Mouse (Mus musculus) limb, embryonic 13.5 days (tissue): ENCODE data around the gene Fam89b. TPM values are rescaled to one million over a fixed set of nuclear protein-coding genes. Genes with fewer than 3 reads are reported as not detected.
A peak's percentile ranks its signal among the peaks of the same experiment; 100 is the strongest.

ENCODE experiments used
- ATAC-seq: fragments of 200-750 bp; cut with Nextera tagmentation; 2 replicates; pipeline ENCODE4 v1.8.0; 2017; ENCODE audit warnings: low read depth, moderate number of reproducible peaks, moderate TSS enrichment; ENCODE audit not compliant: low FRiP score
- H3K27ac ChIP-seq: fragments of 300-500 bp; sonication (generic); 2 replicates; pipeline ENCODE4 v1.5.1; 2015; ENCODE audit warnings: inconsistent platforms, mild to moderate bottlenecking, moderate library complexity
- H3K27me3 ChIP-seq: fragments of 300-500 bp; sonication (generic); 2 replicates; pipeline ENCODE4 v1.6.1; 2015; ENCODE audit warnings: mild to moderate bottlenecking, inconsistent platforms
- H3K36me3 ChIP-seq: fragments of 300-500 bp; sonication (generic); 2 replicates; pipeline ENCODE4 v1.6.1; 2015; ENCODE audit warnings: inconsistent platforms, mild to moderate bottlenecking, moderate library complexity
- H3K4me1 ChIP-seq: fragments of 300-500 bp; sonication (generic); 2 replicates; pipeline ENCODE4 v1.6.1; 2015; ENCODE audit warnings: inconsistent platforms
- H3K4me2 ChIP-seq: fragments of 300-500 bp; sonication (generic); replicated peaks from 2 replicates; pipeline ENCODE4 v1.6.1; 2015; ENCODE audit warnings: inconsistent platforms, mild to moderate bottlenecking, moderate library complexity
- H3K4me3 ChIP-seq: fragments of 300-500 bp; sonication (generic); 2 replicates; pipeline ENCODE4 v1.5.1; 2015; ENCODE audit warnings: moderate library complexity, mild to moderate bottlenecking, inconsistent platforms
- H3K9ac ChIP-seq: fragments of 300-500 bp; sonication (generic); 2 replicates; pipeline ENCODE4 v1.6.1; 2015; ENCODE audit warnings: mild to moderate bottlenecking, inconsistent platforms
- H3K9me3 ChIP-seq: fragments of 300-500 bp; sonication (generic); 2 replicates; pipeline ENCODE4 v1.6.1; 2016; ENCODE audit warnings: inconsistent platforms
- WGBS: fragments of 180-500 bp; shearing (Covaris S2); methylation state at CpG from one replicate; pipeline ENCODE4 v1.1.7; 2015; 5-methylcytosine and 5-hydroxymethylcytosine counted together
- polyA plus RNA-seq: library from polyadenylated mRNA; unstranded; fragments of >200 nt; fragmentation: Nextera tagmentation; extraction: Ambion mirVana; gene quantifications from 2 replicates; pipeline ENCODE4 v1.2.1, GENCODE M21; 2015

Fam89b gene
- polyA plus RNA-seq, 1 experiment from 2014 or later = 128 TPM

DNA sequence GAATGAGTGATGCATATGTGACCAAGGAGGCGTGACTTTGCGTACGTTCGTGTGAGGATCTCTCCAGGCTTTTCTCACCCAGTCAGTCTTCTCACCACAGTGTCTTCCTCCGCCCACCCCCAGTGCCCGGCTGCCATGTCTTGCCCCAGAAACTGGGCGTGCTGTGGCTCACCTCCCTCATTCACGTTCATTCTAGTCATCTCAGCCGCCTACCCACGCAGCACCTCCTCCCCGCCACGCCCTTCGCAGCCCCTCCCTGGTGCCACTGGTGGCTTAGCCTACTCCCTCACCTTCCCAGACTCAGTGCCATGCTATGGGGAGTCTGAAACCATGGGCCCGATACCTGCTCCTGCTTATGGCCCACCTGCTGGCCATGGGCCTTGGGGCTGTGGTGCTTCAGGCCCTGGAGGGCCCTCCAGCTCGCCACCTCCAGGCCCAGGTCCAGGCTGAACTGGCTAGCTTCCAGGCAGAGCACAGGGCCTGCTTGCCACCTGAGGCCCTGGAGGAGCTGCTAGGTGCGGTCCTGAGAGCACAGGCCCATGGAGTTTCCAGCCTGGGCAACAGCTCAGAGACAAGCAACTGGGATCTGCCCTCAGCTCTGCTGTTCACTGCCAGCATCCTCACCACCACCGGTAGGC is 25.2 kb downstream of the Fam89b start, which contains the start of gene Kcnk7:
Gene Kcnk7, plus strand, starts transcription at position 205 of the 638 bp plus-strand sequence.
- H3K9me3 ChIP-seq = no peaks in the 10 kb centered on the region
- H3K36me3 ChIP-seq = peaks cover 73% of the 10 kb centered on the region
- 0 out of 2 replicates have a peak, but pooled peaks have one; percentile 11 for ATAC-seq
- peaks cover 12% of the 10 kb centered on the region for H3K4me1 ChIP-seq
- H3K27me3 ChIP-seq = no peaks in the 10 kb centered on the region
- 73% methylated on average over 17 of the region's 17 CpGs for WGBS
- H3K4me2 ChIP-seq = no peak within 1 kb of the TSS
- peak within 1 kb of the TSS; percentile 58; the same call in 1 of the 2 replicates for H3K27ac ChIP-seq
- no peak within 1 kb of the TSS for H3K4me3 ChIP-seq
- peak within 1 kb of the TSS; percentile 0; the same call in 1 of the 2 replicates for H3K9ac ChIP-seq

DNA sequence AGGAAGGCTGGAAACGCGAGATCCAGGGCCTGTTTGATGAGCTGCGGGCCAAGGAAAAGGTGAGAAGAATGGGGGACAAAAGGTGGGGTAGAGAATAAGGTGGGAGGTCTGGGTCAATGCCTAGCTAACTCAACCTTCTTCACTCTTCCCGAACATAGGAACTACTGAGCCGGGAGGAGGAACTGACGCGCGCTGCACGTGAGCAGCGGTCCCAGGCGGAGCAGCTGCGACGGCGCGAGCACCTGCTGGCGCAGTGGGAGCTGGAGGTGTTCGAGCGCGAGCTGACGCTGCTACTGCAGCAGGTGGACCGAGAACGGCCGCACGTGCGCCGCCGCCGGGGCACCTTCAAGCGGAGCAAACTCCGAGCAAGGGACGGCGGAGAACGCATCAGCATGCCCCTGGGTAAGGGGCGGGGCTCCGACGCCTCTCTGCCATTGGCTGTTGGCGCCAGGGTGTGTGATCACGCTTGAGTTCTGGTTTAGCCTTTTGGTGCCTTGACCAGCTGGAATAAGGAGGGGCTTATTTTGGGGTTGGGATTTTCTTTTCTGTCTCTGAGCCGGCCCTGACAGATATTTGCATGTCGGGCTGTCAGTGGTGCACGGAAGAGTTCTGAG is 33.5 kb downstream of the Fam89b start:
- Histone ChIP-seq H3K27ac (no peak overlapping the region), H3K9ac (peak overlapping the region; percentile 45; the same call in 1 of the 2 replicates), H3K4me2 (peak overlapping the region; percentile 52), H3K36me3 (peaks cover 97% of the 10 kb centered on the region), H3K4me3 (0 out of 2 replicates have a peak overlapping the region, but pooled peaks have one; percentile 19), H3K9me3 (no peaks in the 10 kb centered on the region), H3K4me1 (peaks cover 39% of the 10 kb centered on the region), H3K27me3 (no peaks in the 10 kb centered on the region)
- WGBS = 17% methylated on average over 41 of the region's 41 CpGs
- no peak for ATAC-seq

DNA sequence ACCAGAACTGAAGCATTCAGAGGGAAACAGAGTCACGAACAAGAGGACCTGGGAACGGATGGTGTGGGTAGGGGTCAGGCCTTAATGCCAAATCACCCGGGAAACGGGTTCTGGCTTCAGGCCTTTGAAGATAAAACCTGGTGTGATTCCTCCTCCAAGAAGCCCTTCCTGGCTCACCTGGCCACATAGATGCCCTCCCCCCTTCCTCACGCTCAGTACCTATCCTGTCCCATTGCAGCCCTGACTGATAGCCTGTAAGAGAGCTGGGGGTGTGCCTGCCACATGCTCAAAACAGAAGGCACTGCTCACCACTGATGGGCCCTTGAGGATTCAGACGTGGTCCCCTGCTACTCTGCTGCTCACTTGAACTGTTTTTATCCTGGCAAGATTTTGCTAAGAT is 35.7 kb downstream of the Fam89b start:
- Histone ChIP-seq H3K9me3 (no peaks in the 10 kb centered on the region), H3K4me2 (peak overlapping the region; percentile 99; the same call in 1 of the 2 replicates), H3K36me3 (peaks cover 80% of the 10 kb centered on the region), H3K27me3 (no peaks in the 10 kb centered on the region), H3K27ac (no peak overlapping the region), H3K9ac (0 out of 2 replicates have a peak overlapping the region, but pooled peaks have one; percentile 8), H3K4me3 (no peak overlapping the region), H3K4me1 (peaks cover 48% of the 10 kb centered on the region)
- 94% methylated on average over 6 of the region's 6 CpGs for WGBS
- ATAC-seq = no peak

DNA sequence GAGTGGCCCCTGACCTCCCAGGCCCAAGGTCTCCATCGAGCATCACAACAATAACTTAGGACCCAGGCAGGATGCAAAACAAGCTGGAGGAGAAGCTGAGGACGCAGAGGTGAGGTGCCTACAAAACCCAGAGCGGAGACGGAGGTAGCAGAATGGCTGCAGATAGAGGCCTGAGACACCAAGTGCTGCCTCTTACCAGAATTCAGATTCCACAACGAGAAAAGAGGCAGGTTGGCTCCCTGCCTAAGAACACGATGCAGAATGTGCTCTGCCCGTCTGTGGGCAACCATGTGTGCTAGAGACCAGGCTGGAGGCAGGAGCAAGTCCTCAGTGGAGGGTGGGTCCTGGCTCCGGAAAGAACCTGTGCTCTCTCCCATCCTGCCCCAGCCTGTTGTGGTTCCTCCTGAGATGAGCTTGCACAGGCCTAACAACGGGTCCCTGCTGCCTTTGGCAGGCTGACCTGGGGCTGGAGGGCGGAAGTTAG is 36.5 kb downstream of the Fam89b start:
- H3K4me1 ChIP-seq = peaks cover 50% of the 10 kb centered on the region
- peaks cover 72% of the 10 kb centered on the region for H3K36me3 ChIP-seq
- H3K9me3 ChIP-seq = no peaks in the 10 kb centered on the region
- H3K27me3 ChIP-seq = no peaks in the 10 kb centered on the region
- no peak for ATAC-seq
- H3K9ac ChIP-seq = peak overlapping the region; percentile 95
- WGBS = 80% methylated on average over 10 of the region's 10 CpGs
- H3K27ac ChIP-seq = no peak overlapping the region
- H3K4me3 ChIP-seq = peak overlapping the region; percentile 72
- peak overlapping the region; percentile 99 for H3K4me2 ChIP-seq

DNA sequence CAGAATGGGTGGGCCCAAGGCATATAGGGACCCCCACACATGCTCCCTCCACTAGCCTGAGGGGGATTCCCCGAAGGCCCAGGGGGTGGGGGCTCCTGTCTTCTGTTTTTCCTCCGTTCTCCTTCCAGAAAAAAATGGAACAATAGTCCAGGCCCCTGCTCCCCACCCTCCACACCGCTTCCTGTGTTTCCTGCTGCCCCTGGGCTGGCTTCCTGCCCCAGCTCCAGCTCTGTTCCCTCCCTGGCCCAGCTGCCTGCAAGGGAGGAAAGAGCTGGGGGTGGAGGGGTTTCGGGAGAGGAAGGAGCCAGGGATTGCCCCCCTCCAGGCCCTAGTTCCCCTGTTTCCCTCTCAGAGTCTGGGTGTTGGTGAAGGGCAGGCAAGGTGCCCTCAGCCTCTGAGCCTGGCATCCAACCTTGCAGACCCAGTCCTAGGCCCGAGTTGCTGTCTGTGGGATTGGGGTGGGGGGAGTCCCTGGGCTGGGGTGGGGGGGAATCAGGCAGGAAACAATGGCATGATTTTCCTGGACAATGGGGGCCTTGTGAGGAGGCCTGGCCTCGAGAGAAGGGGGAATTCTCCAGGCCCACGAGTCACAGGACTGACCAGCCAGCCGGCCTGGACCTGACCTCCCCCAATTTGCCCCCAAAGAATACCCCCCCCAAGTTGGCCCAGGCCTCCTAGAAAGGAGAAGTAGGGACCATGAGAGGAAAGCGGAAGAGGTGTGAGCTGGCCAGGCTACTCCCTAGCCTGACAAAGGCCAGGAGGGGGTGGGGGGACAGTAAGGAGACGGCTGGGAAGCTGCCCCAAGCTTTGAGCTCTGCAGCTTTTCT is 37.2 kb downstream of the Fam89b start:
- H3K36me3 ChIP-seq = peaks cover 65% of the 10 kb centered on the region
- peak overlapping the region; percentile 72 for H3K4me3 ChIP-seq
- H3K4me1 ChIP-seq = peaks cover 56% of the 10 kb centered on the region
- no peaks in the 10 kb centered on the region for H3K9me3 ChIP-seq
- peak overlapping the region; percentile 99 for H3K4me2 ChIP-seq
- WGBS = 64% methylated on average over 10 of the region's 10 CpGs
- peak overlapping the region; percentile 95 for H3K9ac ChIP-seq
- ATAC-seq = no peak
- H3K27me3 ChIP-seq = no peaks in the 10 kb centered on the region
- H3K27ac ChIP-seq = peak overlapping the region; percentile 95

DNA sequence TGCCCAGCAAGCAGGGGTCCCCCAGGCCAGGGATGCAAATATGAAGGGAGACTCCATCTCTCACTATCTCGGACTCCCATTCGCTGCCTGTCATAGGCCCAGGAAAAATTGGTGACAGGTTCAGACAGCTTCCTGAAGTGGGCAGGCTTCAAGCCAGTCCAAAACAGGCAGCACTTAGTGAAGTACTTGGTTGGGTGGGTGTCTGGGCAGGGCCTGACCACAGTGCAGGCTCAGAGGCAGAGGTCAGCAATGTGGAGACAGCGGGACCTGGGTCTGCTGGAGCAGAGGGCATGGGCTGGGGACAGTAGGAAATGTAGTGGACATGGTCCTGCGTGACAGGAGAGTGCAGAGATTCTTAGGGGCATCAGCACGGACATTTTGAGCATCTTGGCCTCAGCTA is 37.9 kb downstream of the Fam89b start:
- H3K9me3 ChIP-seq = no peaks in the 10 kb centered on the region
- WGBS = 89% methylated on average over 5 of the region's 5 CpGs
- H3K4me3 ChIP-seq = peak overlapping the region; percentile 72
- H3K36me3 ChIP-seq = peaks cover 58% of the 10 kb centered on the region
- H3K27ac ChIP-seq = peak overlapping the region; percentile 95; the same call in 1 of the 2 replicates
- H3K4me2 ChIP-seq = peak overlapping the region; percentile 99
- no peaks in the 10 kb centered on the region for H3K27me3 ChIP-seq
- H3K9ac ChIP-seq = peak overlapping the region; percentile 95
- no peak for ATAC-seq
- H3K4me1 ChIP-seq = peaks cover 60% of the 10 kb centered on the region

DNA sequence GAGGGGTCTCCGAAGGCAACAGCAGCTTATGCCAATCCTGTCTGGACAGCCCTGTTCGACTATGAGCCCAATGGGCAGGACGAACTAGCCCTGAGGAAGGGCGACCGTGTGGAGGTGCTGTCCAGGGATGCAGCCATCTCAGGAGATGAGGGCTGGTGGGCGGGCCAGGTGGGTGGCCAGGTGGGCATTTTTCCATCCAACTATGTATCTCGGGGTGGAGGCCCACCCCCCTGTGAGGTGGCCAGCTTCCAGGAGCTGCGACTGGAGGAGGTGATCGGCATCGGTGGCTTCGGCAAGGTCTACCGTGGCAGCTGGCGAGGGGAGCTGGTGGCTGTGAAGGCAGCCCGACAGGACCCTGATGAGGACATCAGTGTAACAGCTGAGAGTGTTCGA is 39.1 kb downstream of the Fam89b start:
- ATAC-seq = no peak
- H3K9me3 ChIP-seq = no peaks in the 10 kb centered on the region
- peak overlapping the region; percentile 99 for H3K4me2 ChIP-seq
- H3K36me3 ChIP-seq = peaks cover 58% of the 10 kb centered on the region
- peaks cover 53% of the 10 kb centered on the region for H3K4me1 ChIP-seq
- H3K9ac ChIP-seq = peak overlapping the region; percentile 95
- WGBS = 69% methylated on average over 15 of the region's 15 CpGs
- H3K27ac ChIP-seq = peak overlapping the region; percentile 95; the same call in 1 of the 2 replicates
- no peaks in the 10 kb centered on the region for H3K27me3 ChIP-seq
- peak overlapping the region; percentile 72 for H3K4me3 ChIP-seq

DNA sequence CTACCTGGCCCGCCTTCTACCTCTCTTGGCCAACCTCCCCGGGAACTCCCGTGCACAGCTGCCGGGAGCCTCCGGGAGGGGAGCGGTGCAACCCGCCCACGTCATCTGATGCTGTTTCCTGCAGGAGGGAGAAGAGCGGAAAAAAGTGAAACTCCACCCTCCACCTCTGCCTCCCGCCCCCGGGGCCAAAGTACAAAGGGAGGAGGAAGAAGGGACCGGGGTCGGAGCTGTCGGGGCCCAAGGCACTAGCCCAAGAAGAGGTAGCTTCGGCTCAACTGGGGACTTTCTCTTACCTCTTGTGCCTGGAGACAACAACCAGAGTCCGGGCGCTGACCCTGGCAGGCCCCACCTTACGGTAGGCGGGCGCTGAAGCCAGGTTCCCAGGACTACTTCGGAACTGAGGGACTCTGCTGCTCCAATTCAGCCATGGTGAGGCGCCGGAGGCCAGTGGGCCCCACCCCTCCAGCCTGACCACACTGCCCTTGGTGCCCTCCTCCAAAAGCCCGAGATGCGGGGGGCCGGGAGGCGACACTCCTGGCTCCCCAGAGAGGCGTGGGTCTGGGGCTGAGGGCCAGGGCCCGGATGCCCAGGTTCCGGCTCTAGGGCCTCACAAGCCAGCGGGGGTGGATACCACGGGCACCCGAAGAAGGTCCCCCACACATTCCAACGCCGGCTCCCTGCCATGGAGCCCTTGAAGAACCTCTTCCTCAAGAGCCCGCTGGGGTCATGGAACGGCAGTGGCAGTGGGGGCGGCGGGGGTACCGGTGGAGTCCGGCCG is 39.7 kb downstream of the Fam89b start:
- WGBS = 10% methylated on average over 40 of the region's 42 CpGs
- H3K27ac ChIP-seq = peak overlapping the region; percentile 95
- ATAC-seq = peak; percentile 41
- H3K36me3 ChIP-seq = peaks cover 58% of the 10 kb centered on the region
- peak overlapping the region; percentile 95 for H3K9ac ChIP-seq
- H3K4me1 ChIP-seq = peaks cover 53% of the 10 kb centered on the region
- no peaks in the 10 kb centered on the region for H3K9me3 ChIP-seq
- H3K4me3 ChIP-seq = peak overlapping the region; percentile 72
- peak overlapping the region; percentile 99 for H3K4me2 ChIP-seq
- H3K27me3 ChIP-seq = no peaks in the 10 kb centered on the region

DNA sequence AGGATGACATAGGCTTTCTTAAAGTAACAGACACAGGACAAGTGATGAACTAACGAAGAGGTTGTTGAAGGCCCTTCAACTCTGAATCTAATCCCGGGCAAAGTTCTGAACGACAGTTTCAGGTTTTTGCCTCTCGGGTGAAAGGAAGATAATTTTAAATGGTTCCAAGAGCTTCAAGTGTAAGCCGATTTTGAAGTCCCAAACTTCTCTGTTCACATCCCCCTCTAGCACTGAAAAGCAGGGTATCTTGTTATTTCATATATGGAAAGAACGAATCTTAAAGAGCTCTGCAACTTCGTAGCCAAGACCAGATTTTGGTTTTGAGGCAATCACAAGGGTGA is 40.4 kb downstream of the Fam89b start:
- H3K4me2 ChIP-seq = peak overlapping the region; percentile 99
- peaks cover 52% of the 10 kb centered on the region for H3K4me1 ChIP-seq
- peak overlapping the region; percentile 72 for H3K4me3 ChIP-seq
- H3K27me3 ChIP-seq = no peaks in the 10 kb centered on the region
- H3K36me3 ChIP-seq = peaks cover 59% of the 10 kb centered on the region
- peak overlapping the region; percentile 95 for H3K9ac ChIP-seq
- no peaks in the 10 kb centered on the region for H3K9me3 ChIP-seq
- H3K27ac ChIP-seq = peak overlapping the region; percentile 95
- no peak for ATAC-seq
- 1% methylated on average over 7 of the region's 7 CpGs for WGBS

DNA sequence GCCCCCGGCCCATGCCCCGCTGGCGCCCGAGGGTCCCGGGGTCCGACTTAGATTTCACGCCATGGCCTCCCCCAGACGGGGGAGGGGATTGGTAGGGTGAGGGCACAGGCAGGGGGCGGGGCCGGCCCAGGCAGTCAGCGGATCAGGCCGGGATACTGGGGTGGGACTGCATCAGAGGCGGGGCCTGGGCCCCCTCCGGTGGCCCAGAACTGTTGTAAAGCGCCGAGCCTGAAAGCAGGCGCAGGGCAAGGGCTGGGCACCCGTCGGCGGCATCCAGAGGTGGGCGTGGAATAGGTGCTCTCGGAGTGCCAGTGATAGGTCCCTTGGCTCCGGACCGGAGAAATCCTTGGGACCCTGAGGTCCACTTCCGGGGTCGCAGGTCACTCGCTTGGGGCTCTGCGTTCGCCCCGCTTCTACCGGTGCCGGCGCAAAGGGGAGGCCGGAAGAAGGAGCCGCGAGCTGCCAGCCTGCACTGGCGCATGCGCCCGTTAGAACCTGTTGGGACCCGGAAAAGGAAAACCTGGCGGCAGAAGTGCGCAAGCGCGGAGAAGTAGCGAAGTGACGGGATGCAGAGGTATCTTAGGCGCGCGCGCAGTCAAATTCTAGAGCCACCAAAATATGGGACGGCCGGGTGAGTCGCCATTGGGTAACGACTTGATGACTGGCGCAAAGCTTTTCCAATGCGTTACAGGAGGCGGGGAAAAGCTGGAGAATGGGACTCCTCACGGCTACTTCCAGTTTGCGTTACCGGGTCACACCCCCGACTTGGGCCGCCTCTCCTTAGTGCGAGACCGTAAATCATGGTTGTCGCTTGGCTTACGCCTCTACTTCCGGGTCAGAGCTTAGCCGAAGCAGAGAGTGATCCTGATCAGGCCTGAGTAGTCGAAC is 41.0 kb downstream of the Fam89b start, which contains the start of the genes Map3k11 and Pcnx3:
Gene Map3k11, plus strand, starts transcription at position 543 of the 888 bp plus-strand sequence.
Gene Pcnx3, minus strand, starts transcription at position 709 of the 888 bp plus-strand sequence.
- H3K36me3 ChIP-seq = peaks cover 59% of the 10 kb centered on the region
- peak within 1 kb of the TSS; percentile 72 for H3K4me3 ChIP-seq
- H3K27ac ChIP-seq = peak within 1 kb of the TSS; percentile 95
- under 1% methylated on average over 68 of the region's 69 CpGs for WGBS
- H3K9ac ChIP-seq = peak within 1 kb of the TSS; percentile 95
- H3K4me1 ChIP-seq = peaks cover 46% of the 10 kb centered on the region
- ATAC-seq = peak; percentile 94
- no peaks in the 10 kb centered on the region for H3K9me3 ChIP-seq
- H3K4me2 ChIP-seq = peak within 1 kb of the TSS; percentile 99
- no peaks in the 10 kb centered on the region for H3K27me3 ChIP-seq
